Mouse (Mus musculus): ENCODE measurements around the gene Zan. TPM values are rescaled to one million over a fixed set of nuclear protein-coding genes. Genes with fewer than 3 reads are reported as not detected.

Zan gene
- total RNA-seq, 2 experiments from 2014 or later, result not detected

GRCm38 (mm10) chr5:137334317-137334716, 142.5 kb downstream of the Zan start:
- DNase-seq (ENCODE audit: low spot score in 2 of 2), result no peak

GRCm38 (mm10) chr5:137333512-137334174, 143.2 kb downstream of the Zan start, which contains the start of gene Slc12a9:
TSS of gene Slc12a9 (minus strand) at chr5:137333597.
- peak; percentile 90 to 91 for DNase-seq (ENCODE audit: low spot score in 2 of 2)

GRCm38 (mm10) chr5:137332857-137333511, 143.9 kb downstream of the Zan start:
- no peak for DNase-seq (ENCODE audit: low spot score in 2 of 2)

- DNase-seq (ENCODE audit: low spot score in 2 of 2), result no peak
These were observed 146.0 kb downstream of the Zan start for GRCm38 (mm10) chr5:137330910-137331309.

Other genes starting within 250 kb of the Zan start
- gene Ache, start 189.5 kb downstream of the Zan start, total RNA-seq (2021), result 10 to 100 TPM; 10.0 to 12.9 TPM
- 10 to 100 TPM in 1 of 2 experiments, 1 to 10 TPM in 1; 8.8 to 10.2 TPM for gene Ufsp1, start 182.4 kb downstream of the Zan start, total RNA-seq (2021)
- 100 to 1,000 TPM; 169 to 174 TPM for gene Srrt, start 169.4 kb downstream of the Zan start, total RNA-seq (2021)
- gene Trip6, start 162.7 kb downstream of the Zan start, total RNA-seq (2021), result 10 to 100 TPM; 30.1 to 39.4 TPM
- 1 to 10 TPM; 8.4 to 8.6 TPM for gene Slc12a9, start 143.5 kb downstream of the Zan start, total RNA-seq (2021)
- 10 to 100 TPM; 42.4 to 47.0 TPM for gene Ephb4, start 127.0 kb downstream of the Zan start, total RNA-seq (2021)
- gene Pop7, start 25.5 kb upstream of the Zan start, total RNA-seq (2021), result 10 to 100 TPM; 23.5 to 24.7 TPM
- 10 to 100 TPM; 27.6 to 36.4 TPM for gene Gigyf1, start 41.5 kb upstream of the Zan start, total RNA-seq (2021)
- gene Epo, start 56.2 kb upstream of the Zan start, total RNA-seq (2021), result not detected
- gene Gnb2, start 56.4 kb upstream of the Zan start, total RNA-seq (2021), result 100 to 1,000 TPM; 517 to 525 TPM
- 1 to 10 TPM; 2.5 to 4.9 TPM for gene Actl6b, start 76.5 kb upstream of the Zan start, total RNA-seq (2021)
- 1 to 10 TPM; 1.8 to 2.7 TPM for gene Tfr2, start 92.8 kb upstream of the Zan start, total RNA-seq (2021)
- gene Mospd3, start 124.0 kb upstream of the Zan start, total RNA-seq (2021), result 10 to 100 TPM; 41.3 to 43.6 TPM
- 100 to 1,000 TPM; 667 to 880 TPM for gene Pcolce, start 136.7 kb upstream of the Zan start, total RNA-seq (2021)
- gene Fbxo24, start 151.9 kb upstream of the Zan start, total RNA-seq (2021), result 1 to 10 TPM in 1 of 2 experiments, under 1 TPM in 1; 0.93 to 1.3 TPM
- 10 to 100 TPM; 30.3 to 32.7 TPM for gene Lrch4, start 152.1 kb upstream of the Zan start, total RNA-seq (2021)
- gene Gm20605, start 152.1 kb upstream of the Zan start, total RNA-seq (2021), result 10 to 100 TPM; 10.7 to 11.3 TPM
- gene Sap25, start 164.3 kb upstream of the Zan start, total RNA-seq (2021), result 1 to 10 TPM; 4.1 to 5.4 TPM
- gene Irs3, start 168.7 kb upstream of the Zan start, total RNA-seq (2021), result 10 to 100 TPM in 1 of 2 experiments, 1 to 10 TPM in 1; 6.7 to 27.5 TPM
- 10 to 100 TPM; 25.3 to 28.8 TPM for gene Agfg2, start 207.7 kb upstream of the Zan start, total RNA-seq (2021)